Mouse (Mus musculus): ENCODE data around the gene Ufd1.

- TF ChIP-seq CTCF (IDR thresholded peaks at IDR 0.05; ENCODE audit: extremely low read depth, insufficient read depth, insufficient read length, insufficient replicate concordance) (no peak), POLR2A (IDR thresholded peaks at IDR 0.05; ENCODE audit: low read depth, low read length) (no peak)
These were observed 64.5 kb downstream of the Ufd1 start for GRCm38 (mm10) chr16:18876091-18876441.

All from spleen, adult 2 months (tissue).